Mouse (Mus musculus) thymus, adult 18-20 months (tissue): ENCODE results near the gene Gsn.
A peak's percentile ranks its signal among the peaks of the same experiment; 100 is the strongest.

Experiments used
- DNase-seq, 2 experiments: peaks; one replicate each; pipeline ENCODE4 v3.0.0; 2022; ENCODE audit warnings: mixed read lengths in 2 of 2

Gsn gene

GRCm38 (mm10) chr2:35282214-35282613, 26.0 kb downstream of the Gsn start:
- no peak for DNase-seq

GRCm38 (mm10) chr2:35283997-35284396, 27.8 kb downstream of the Gsn start:
- no peak for DNase-seq

GRCm38 (mm10) chr2:35285209-35285608, 29.0 kb downstream of the Gsn start:
- DNase-seq, result no peak

- no peak for DNase-seq
These were observed 30.9 kb downstream of the Gsn start for GRCm38 (mm10) chr2:35287017-35287620.

- DNase-seq, result peak in 1 of 2 experiments; percentile 40
These were observed 32.8 kb downstream of the Gsn start for GRCm38 (mm10) chr2:35288758-35289635.

- DNase-seq, result no peak
These were observed 35.7 kb downstream of the Gsn start for GRCm38 (mm10) chr2:35291856-35292255.

GRCm38 (mm10) chr2:35292700-35293099, 36.5 kb downstream of the Gsn start:
- DNase-seq, result no peak

- no peak for DNase-seq
These were observed 37.1 kb downstream of the Gsn start for GRCm38 (mm10) chr2:35293291-35293690.

- peak; percentile 56 to 58 for DNase-seq
These were observed 41.6 kb downstream of the Gsn start for GRCm38 (mm10) chr2:35297703-35298332.

- DNase-seq, result no peak
These were observed 43.3 kb downstream of the Gsn start for GRCm38 (mm10) chr2:35299437-35299836.

- no peak for DNase-seq
These were observed 46.1 kb downstream of the Gsn start for GRCm38 (mm10) chr2:35302049-35302885.

- DNase-seq, result no peak
These were observed 52.0 kb downstream of the Gsn start for GRCm38 (mm10) chr2:35308166-35308565.

- no peak for DNase-seq
These were observed 53.8 kb downstream of the Gsn start for GRCm38 (mm10) chr2:35309906-35310493.

- no peak for DNase-seq
These were observed 58.1 kb downstream of the Gsn start for GRCm38 (mm10) chr2:35314300-35314699.

- no peak for DNase-seq
These were observed 61.4 kb downstream of the Gsn start for GRCm38 (mm10) chr2:35317604-35318003.

- no peak for DNase-seq
These were observed 62.2 kb downstream of the Gsn start for GRCm38 (mm10) chr2:35318405-35318804.

GRCm38 (mm10) chr2:35320399-35320798, 64.2 kb downstream of the Gsn start:
- no peak for DNase-seq

GRCm38 (mm10) chr2:35322404-35323164, 66.4 kb downstream of the Gsn start:
- DNase-seq, result no peak

GRCm38 (mm10) chr2:35325930-35326329, 69.8 kb downstream of the Gsn start:
- no peak for DNase-seq

GRCm38 (mm10) chr2:35326931-35327330, 70.8 kb downstream of the Gsn start:
- DNase-seq, result no peak

GRCm38 (mm10) chr2:35327583-35327982, 71.4 kb downstream of the Gsn start:
- no peak for DNase-seq
